Mouse (Mus musculus): Measurements from ENCODE around the gene Adgrf1. TPM values are rescaled to one million over a fixed set of nuclear protein-coding genes. Genes with fewer than 3 reads are reported as not detected.

Gene Adgrf1
- not detected for polyA plus RNA-seq (2012; fragmentation: generic; extraction: Trizol)

- Histone ChIP-seq H3K27me3 (ENCODE audit: control insufficient read depth, insufficient read depth, insufficient read length) (no peaks in the 10 kb centered on the region), H3K79me2 (ENCODE audit: control insufficient read depth, insufficient read depth) (no peaks in the 10 kb centered on the region), H3K4me2 (ENCODE audit: low read depth) (no peak within 1 kb of the TSS), H3K36me3 (ENCODE audit: control insufficient read depth, insufficient read depth) (no peaks in the 10 kb centered on the region), H3K4me3 (no peak within 1 kb of the TSS), H3ac (ENCODE audit: control insufficient read depth, insufficient read length) (no peak within 1 kb of the TSS)
- TF ChIP-seq TCF12 (IDR thresholded peaks at IDR 0.05; ENCODE audit: insufficient read depth, poor library complexity, severe bottlenecking) = no peak
- TF ChIP-seq REST (IDR thresholded peaks at IDR 0.05; ENCODE audit: insufficient read depth, insufficient read length) = no peak
- no peak for TF ChIP-seq USF1 (IDR thresholded peaks at IDR 0.05; ENCODE audit: low read depth)
- TF ChIP-seq E2F4 (IDR thresholded peaks at IDR 0.05; ENCODE audit: insufficient read depth) = no peak
- no peak for TF ChIP-seq MYOD1 (IDR thresholded peaks at IDR 0.05; ENCODE audit: control insufficient read depth in 1 of 3, insufficient read length in 2 of 3, low read depth in 2 of 3)
- no peak for TF ChIP-seq MAX (IDR thresholded peaks at IDR 0.05; ENCODE audit: low read depth)
- TF ChIP-seq POLR2A (IDR thresholded peaks at IDR 0.05; ENCODE audit: insufficient read length, low read depth) = no peak
- no peak for TF ChIP-seq POLR2AphosphoS2 (IDR thresholded peaks at IDR 0.05; ENCODE audit: insufficient read length, low read depth)
- no peak for TF ChIP-seq SRF (IDR thresholded peaks at IDR 0.05; ENCODE audit: control insufficient read depth, insufficient read length, low read depth)
- TF ChIP-seq MYOG (IDR thresholded peaks at IDR 0.05; ENCODE audit: control insufficient read depth in 1 of 3, insufficient read depth in 1 of 3, insufficient read length in 2 of 3, low read depth in 2 of 3) = no peak
- TF ChIP-seq CEBPB (IDR thresholded peaks at IDR 0.05; ENCODE audit: insufficient read depth, poor library complexity, severe bottlenecking) = no peak
- TF ChIP-seq TCF3 (IDR thresholded peaks at IDR 0.05; ENCODE audit: insufficient read length, low read depth) = no peak
Observed at GRCm38 (mm10) chr17:43270161-43270560, at the start of gene Adgrf1. Gene Adgrf1, plus strand, starts transcription at chr17:43270329.

GRCm38 (mm10) chr17:43226101-43226500 is 44.0 kb upstream of the Adgrf1 start:
- H3K27me3 ChIP-seq (ENCODE audit: control insufficient read depth, insufficient read depth, insufficient read length) = no peaks in the 10 kb centered on the region
- H3ac ChIP-seq (ENCODE audit: control insufficient read depth, insufficient read length) = no peak overlapping the region
- no peak overlapping the region for H3K4me2 ChIP-seq (ENCODE audit: low read depth)
- no peaks in the 10 kb centered on the region for H3K79me2 ChIP-seq (ENCODE audit: control insufficient read depth, insufficient read depth)
- TF ChIP-seq POLR2A (IDR thresholded peaks at IDR 0.05; ENCODE audit: insufficient read length, low read depth) (no peak), TCF3 (IDR thresholded peaks at IDR 0.05; ENCODE audit: insufficient read length, low read depth) (no peak), CEBPB (IDR thresholded peaks at IDR 0.05; ENCODE audit: insufficient read depth, poor library complexity, severe bottlenecking) (no peak)
- no peak overlapping the region for H3K4me3 ChIP-seq
- no peaks in the 10 kb centered on the region for H3K36me3 ChIP-seq (ENCODE audit: control insufficient read depth, insufficient read depth)

- Histone ChIP-seq H3ac (ENCODE audit: control insufficient read depth, insufficient read length) (no peak overlapping the region), H3K36me3 (ENCODE audit: control insufficient read depth, insufficient read depth) (no peaks in the 10 kb centered on the region), H3K27me3 (ENCODE audit: control insufficient read depth, insufficient read depth, insufficient read length) (no peaks in the 10 kb centered on the region), H3K4me3 (no peak overlapping the region), H3K4me2 (ENCODE audit: low read depth) (peak overlapping the region; percentile 53), H3K79me2 (ENCODE audit: control insufficient read depth, insufficient read depth) (no peaks in the 10 kb centered on the region)
- no peak for TF ChIP-seq CEBPB (IDR thresholded peaks at IDR 0.05; ENCODE audit: insufficient read depth, poor library complexity, severe bottlenecking)
- no peak for TF ChIP-seq REST (IDR thresholded peaks at IDR 0.05; ENCODE audit: insufficient read depth, insufficient read length)
- TF ChIP-seq MAX (IDR thresholded peaks at IDR 0.05; ENCODE audit: low read depth) = no peak
- TF ChIP-seq MYOG (IDR thresholded peaks at IDR 0.05; ENCODE audit: control insufficient read depth in 1 of 3, insufficient read depth in 1 of 3, insufficient read length in 2 of 3, low read depth in 2 of 3) = peak in 2 of 3 experiments; percentile 8 to 86
- peak; percentile 42 to 65 (median 48) for TF ChIP-seq MYOD1 (IDR thresholded peaks at IDR 0.05; ENCODE audit: control insufficient read depth in 1 of 3, insufficient read length in 2 of 3, low read depth in 2 of 3)
Observed at GRCm38 (mm10) chr17:43229621-43230513, 40.3 kb upstream of the Adgrf1 start.

GRCm38 (mm10) chr17:43230821-43231220 is 39.3 kb upstream of the Adgrf1 start:
- H3K36me3 ChIP-seq (ENCODE audit: control insufficient read depth, insufficient read depth) = no peaks in the 10 kb centered on the region
- no peak overlapping the region for H3ac ChIP-seq (ENCODE audit: control insufficient read depth, insufficient read length)
- no peak for TF ChIP-seq POLR2AphosphoS2 (IDR thresholded peaks at IDR 0.05; ENCODE audit: insufficient read length, low read depth)
- H3K79me2 ChIP-seq (ENCODE audit: control insufficient read depth, insufficient read depth) = no peaks in the 10 kb centered on the region
- H3K4me2 ChIP-seq (ENCODE audit: low read depth) = no peak overlapping the region
- H3K4me3 ChIP-seq = no peak overlapping the region
- no peaks in the 10 kb centered on the region for H3K27me3 ChIP-seq (ENCODE audit: control insufficient read depth, insufficient read depth, insufficient read length)

GRCm38 (mm10) chr17:43232769-43233168 is 37.4 kb upstream of the Adgrf1 start:
- no peaks in the 10 kb centered on the region for H3K79me2 ChIP-seq (ENCODE audit: control insufficient read depth, insufficient read depth)
- H3K27me3 ChIP-seq (ENCODE audit: control insufficient read depth, insufficient read depth, insufficient read length) = no peaks in the 10 kb centered on the region
- H3K36me3 ChIP-seq (ENCODE audit: control insufficient read depth, insufficient read depth) = no peaks in the 10 kb centered on the region
- H3K4me3 ChIP-seq = no peak overlapping the region
- H3ac ChIP-seq (ENCODE audit: control insufficient read depth, insufficient read length) = no peak overlapping the region
- H3K4me2 ChIP-seq (ENCODE audit: low read depth) = no peak overlapping the region
- TF ChIP-seq MYOD1 (IDR thresholded peaks at IDR 0.05; ENCODE audit: control insufficient read depth in 1 of 3, insufficient read length in 2 of 3, low read depth in 2 of 3) = no peak
- no peak for TF ChIP-seq TCF3 (IDR thresholded peaks at IDR 0.05; ENCODE audit: insufficient read length, low read depth)
- TF ChIP-seq USF1 (IDR thresholded peaks at IDR 0.05; ENCODE audit: low read depth) = no peak
- TF ChIP-seq SRF (IDR thresholded peaks at IDR 0.05; ENCODE audit: control insufficient read depth, insufficient read length, low read depth) = no peak
- TF ChIP-seq E2F4 (IDR thresholded peaks at IDR 0.05; ENCODE audit: insufficient read depth) = no peak
- no peak for TF ChIP-seq MYOG (IDR thresholded peaks at IDR 0.05; ENCODE audit: control insufficient read depth in 1 of 3, insufficient read depth in 1 of 3, insufficient read length in 2 of 3, low read depth in 2 of 3)
- no peak for TF ChIP-seq POLR2AphosphoS2 (IDR thresholded peaks at IDR 0.05; ENCODE audit: insufficient read length, low read depth)
- TF ChIP-seq POLR2A (IDR thresholded peaks at IDR 0.05; ENCODE audit: insufficient read length, low read depth) = no peak
- no peak for TF ChIP-seq REST (IDR thresholded peaks at IDR 0.05; ENCODE audit: insufficient read depth, insufficient read length)
- no peak for TF ChIP-seq TCF12 (IDR thresholded peaks at IDR 0.05; ENCODE audit: insufficient read depth, poor library complexity, severe bottlenecking)
- TF ChIP-seq CEBPB (IDR thresholded peaks at IDR 0.05; ENCODE audit: insufficient read depth, poor library complexity, severe bottlenecking) = no peak
- TF ChIP-seq MAX (IDR thresholded peaks at IDR 0.05; ENCODE audit: low read depth) = no peak

Measured in myocyte (in vitro differentiated cells).